Comparison of ENCODE assay signal across 9 mouse cellular contexts in genomic region chr13:28697796-28698678, GRCm38 (mm10).
DNase-seq lines count a peak whose midpoint lies in the region; ATAC-seq and TF ChIP-seq lines count a peak whose summit lies in the region.
"Had no signal": no experiment of that assay in that cellular context is flagged by ENCODE, and none has a peak within 500 bp of the region (broad histone marks: within the 10 kb centered on the region; RNA-seq: fewer than 3 reads in every experiment).

No protein-coding gene starts in this region.

- no peak for ATAC-seq in intestine, embryonic 14.5 days (replicated peaks; ENCODE audit: low FRiP score, low TSS enrichment, low read depth)
- no peak for ATAC-seq in intestine, postnatal 0 days
- ATAC-seq in embryonic facial prominence, embryonic 13.5 days (ENCODE audit: insufficient number of reproducible peaks, insufficient read depth, low FRiP score, low TSS enrichment, low read depth), result peak; percentile 62; the same call in 1 of the 2 replicates
- ATAC-seq in kidney, postnatal 0 days (replicated peaks; ENCODE audit: low FRiP score, low read depth), result peak; percentile 84

- H3K4me1 ChIP-seq in intestine, embryonic 14.5 days (replicated peaks; ENCODE audit: control insufficient read depth, insufficient read depth, low read length), result 0 out of 2 replicates have a peak, but pooled peaks cover 9% of the 10 kb centered on the region
- H3K4me1 ChIP-seq in intestine, postnatal 0 days (replicated peaks; ENCODE audit: control insufficient read depth, insufficient read depth, low read length), result no peaks in the 10 kb centered on the region
- H3K4me1 ChIP-seq in embryonic facial prominence, embryonic 13.5 days, result peaks cover 48% of the 10 kb centered on the region
- 0 out of 2 replicates have a peak, but pooled peaks cover 10% of the 10 kb centered on the region for H3K4me1 ChIP-seq in kidney, postnatal 0 days (replicated peaks; ENCODE audit: insufficient read depth, low read length)

- peak; percentile 52 for DNase-seq in intestine, embryonic 14.5 days (ENCODE audit: low spot score)
- DNase-seq in kidney, postnatal 0 days (ENCODE audit: low spot score), result peak; percentile 88
- DNase-seq in neural tube, embryonic 10.5 days (ENCODE audit: extremely low spot score, low spot score), result peak; percentile 47
- no peak for DNase-seq in heart, postnatal 36 days
- no peak for DNase-seq in thymus, postnatal 0 days (ENCODE audit: low spot score)
- no peak for DNase-seq in layer of hippocampus, postnatal 10 days (ENCODE audit: low spot score in 2 of 2)

- no peak overlapping the region for H3K27ac ChIP-seq in intestine, embryonic 14.5 days (ENCODE audit: low read depth)
- H3K27ac ChIP-seq in intestine, postnatal 0 days (ENCODE audit: low read depth, low read length), result no peak overlapping the region
- peak overlapping the region; percentile 85 for H3K27ac ChIP-seq in embryonic facial prominence, embryonic 13.5 days
- H3K27ac ChIP-seq in kidney, postnatal 0 days, result peak overlapping the region; percentile 31; the same call in 1 of the 2 replicates

- no peaks in the 10 kb centered on the region for H3K36me3 ChIP-seq in intestine, embryonic 14.5 days (ENCODE audit: control insufficient read depth, insufficient read depth, low read length)
- H3K36me3 ChIP-seq in intestine, postnatal 0 days (ENCODE audit: control insufficient read depth, insufficient read depth), result no peaks in the 10 kb centered on the region
- H3K36me3 ChIP-seq in embryonic facial prominence, embryonic 13.5 days, result no peaks in the 10 kb centered on the region
- H3K36me3 ChIP-seq in kidney, postnatal 0 days (ENCODE audit: insufficient read depth, low read length), result no peaks in the 10 kb centered on the region

- H3K4me2 ChIP-seq in intestine, embryonic 14.5 days (ENCODE audit: low read length), result no peak overlapping the region
- no peak overlapping the region for H3K4me2 ChIP-seq in intestine, postnatal 0 days (replicated peaks; ENCODE audit: low read depth)
- H3K4me2 ChIP-seq in embryonic facial prominence, embryonic 13.5 days, result peak overlapping the region; percentile 35
- H3K4me2 ChIP-seq in kidney, postnatal 0 days (ENCODE audit: low read length), result 0 out of 2 replicates have a peak overlapping the region, but pooled peaks have one; percentile 5
- H3K4me2 ChIP-seq: liver, embryonic 11.5 days had no signal

- intact Hi-C loops in heart, postnatal 36 days (cut with DNase I), result no loop called here

- WGBS in intestine, embryonic 14.5 days, result 40% methylated on average over 12 of the region's 12 CpGs
- 68% methylated on average over 12 of the region's 12 CpGs for WGBS in intestine, postnatal 0 days
- 7% methylated on average over 12 of the region's 12 CpGs for WGBS in embryonic facial prominence, embryonic 13.5 days
- WGBS in kidney, postnatal 0 days, result 22% methylated on average over 12 of the region's 12 CpGs

- no peaks in the 10 kb centered on the region for H3K9me3 ChIP-seq in intestine, embryonic 14.5 days (ENCODE audit: control insufficient read depth, low read length)
- H3K9me3 ChIP-seq in intestine, postnatal 0 days (ENCODE audit: control insufficient read depth), result no peaks in the 10 kb centered on the region
- no peaks in the 10 kb centered on the region for H3K9me3 ChIP-seq in embryonic facial prominence, embryonic 13.5 days
- H3K9me3 ChIP-seq in kidney, postnatal 0 days (replicated peaks; ENCODE audit: low read length), result no peaks in the 10 kb centered on the region

- H3K4me3 ChIP-seq in intestine, embryonic 14.5 days (ENCODE audit: low read depth, low read length), result no peak overlapping the region
- H3K4me3 ChIP-seq in intestine, postnatal 0 days (ENCODE audit: low read depth, low read length), result no peak overlapping the region
- H3K4me3 ChIP-seq in embryonic facial prominence, embryonic 13.5 days, result peak overlapping the region; percentile 1; the same call in 1 of the 2 replicates
- no peak overlapping the region for H3K4me3 ChIP-seq in kidney, postnatal 0 days (replicated peaks; ENCODE audit: low read depth, low read length)

- H3K27me3 ChIP-seq in intestine, embryonic 14.5 days (replicated peaks; ENCODE audit: control insufficient read depth, insufficient read depth, low read length), result no peaks in the 10 kb centered on the region
- H3K27me3 ChIP-seq in intestine, postnatal 0 days (replicated peaks; ENCODE audit: control insufficient read depth, insufficient read depth, low read length), result no peaks in the 10 kb centered on the region
- H3K27me3 ChIP-seq in embryonic facial prominence, embryonic 13.5 days, result no peaks in the 10 kb centered on the region
- no peaks in the 10 kb centered on the region for H3K27me3 ChIP-seq in kidney, postnatal 0 days (ENCODE audit: insufficient read depth, low read length)

- TF ChIP-seq CTCF in intestine, postnatal 0 days (IDR thresholded peaks at IDR 0.05; ENCODE audit: low read depth), result no peak
- no peak for TF ChIP-seq CTCF in kidney, postnatal 0 days (IDR thresholded peaks at IDR 0.05; ENCODE audit: low read depth)

- no peak overlapping the region for H3K9ac ChIP-seq in intestine, embryonic 14.5 days (ENCODE audit: low read length)
- no peak overlapping the region for H3K9ac ChIP-seq in intestine, postnatal 0 days (ENCODE audit: low read depth, low read length)
- 0 out of 2 replicates have a peak overlapping the region, but pooled peaks have one; percentile 41 for H3K9ac ChIP-seq in embryonic facial prominence, embryonic 13.5 days
- H3K9ac ChIP-seq in kidney, postnatal 0 days (ENCODE audit: low read depth, low read length), result no peak overlapping the region

Comparison
In these comparisons a context has a peak if more than half of its experiments do, and no peak if none do; other contexts are left out.
1. ATAC-seq: peak in embryonic facial prominence, embryonic 13.5 days (single experiment) and kidney, postnatal 0 days (single experiment); none in intestine, embryonic 14.5 days (single experiment) and intestine, postnatal 0 days (single experiment).
2. DNase-seq: peak in intestine, embryonic 14.5 days (single experiment), kidney, postnatal 0 days (single experiment) and neural tube, embryonic 10.5 days (single experiment); none in heart, postnatal 36 days (0 of 2), thymus, postnatal 0 days (single experiment) and layer of hippocampus, postnatal 10 days (0 of 2).
3. H3K27ac ChIP-seq: peak in embryonic facial prominence, embryonic 13.5 days (single experiment) and kidney, postnatal 0 days (single experiment); none in intestine, embryonic 14.5 days (single experiment) and intestine, postnatal 0 days (single experiment).
4. H3K4me2 ChIP-seq: peak in embryonic facial prominence, embryonic 13.5 days (single experiment) and kidney, postnatal 0 days (single experiment); none in intestine, embryonic 14.5 days (single experiment) and intestine, postnatal 0 days (single experiment).